Mouse (Mus musculus): Measurements from ENCODE around the gene Nav2.

Gene Nav2

GRCm38 (mm10) chr7:49616258-49616735 lies 707.8 kb downstream of the Nav2 start:
- H3K4me1 ChIP-seq (replicated peaks; ENCODE audit: low read depth, low read length): no peaks in the 10 kb centered on the region
- no peaks in the 10 kb centered on the region for H3K9me3 ChIP-seq (ENCODE audit: low read length)
- no peaks in the 10 kb centered on the region for H3K36me3 ChIP-seq (ENCODE audit: insufficient read depth, low read length)
- H3K27me3 ChIP-seq (ENCODE audit: insufficient read depth, low read length): peaks cover 8% of the 10 kb centered on the region; the same call in 1 of the 2 replicates
- H3K4me3 ChIP-seq (replicated peaks; ENCODE audit: low read length): no peak overlapping the region
- no peak for TF ChIP-seq NANOG (IDR thresholded peaks at IDR 0.05; ENCODE audit: borderline replicate concordance, low read length)
- peak; percentile 76 for TF ChIP-seq CTCF (conservative IDR thresholded peaks at IDR 0.05; ENCODE audit: low read length)

GRCm38 (mm10) chr7:49617087-49617486 lies 708.6 kb downstream of the Nav2 start:
- no peak for TF ChIP-seq POU5F1 (IDR thresholded peaks at IDR 0.05; ENCODE audit: borderline replicate concordance, low read length)
- Histone ChIP-seq H3K36me3 (ENCODE audit: insufficient read depth, low read length) (no peaks in the 10 kb centered on the region), H3K27me3 (ENCODE audit: insufficient read depth, low read length) (peaks cover 8% of the 10 kb centered on the region; the same call in 1 of the 2 replicates), H3K4me1 (replicated peaks; ENCODE audit: low read depth, low read length) (no peaks in the 10 kb centered on the region), H3K9me3 (ENCODE audit: low read length) (no peaks in the 10 kb centered on the region), H3K4me3 (replicated peaks; ENCODE audit: low read length) (no peak overlapping the region)

- Histone ChIP-seq H3K27me3 (ENCODE audit: insufficient read depth, low read length) (peaks cover 16% of the 10 kb centered on the region), H3K4me1 (replicated peaks; ENCODE audit: low read depth, low read length) (no peaks in the 10 kb centered on the region), H3K4me3 (replicated peaks; ENCODE audit: low read length) (no peak overlapping the region), H3K9me3 (ENCODE audit: low read length) (no peaks in the 10 kb centered on the region), H3K36me3 (ENCODE audit: insufficient read depth, low read length) (no peaks in the 10 kb centered on the region)
- TF ChIP-seq NANOG (IDR thresholded peaks at IDR 0.05; ENCODE audit: borderline replicate concordance, low read length) (no peak), CTCF (conservative IDR thresholded peaks at IDR 0.05; ENCODE audit: low read length) (peak; percentile 81)
These were observed 711.6 kb downstream of the Nav2 start for GRCm38 (mm10) chr7:49620160-49620559.

GRCm38 (mm10) chr7:49631885-49632284 lies 723.4 kb downstream of the Nav2 start:
- peaks cover 48% of the 10 kb centered on the region for H3K4me1 ChIP-seq (replicated peaks; ENCODE audit: low read depth, low read length)
- no peak overlapping the region for H3K4me3 ChIP-seq (replicated peaks; ENCODE audit: low read length)
- H3K9me3 ChIP-seq (ENCODE audit: low read length): no peaks in the 10 kb centered on the region
- H3K27me3 ChIP-seq (ENCODE audit: insufficient read depth, low read length): peaks cover 85% of the 10 kb centered on the region
- H3K36me3 ChIP-seq (ENCODE audit: insufficient read depth, low read length): no peaks in the 10 kb centered on the region
- TF ChIP-seq POU5F1 (IDR thresholded peaks at IDR 0.05; ENCODE audit: borderline replicate concordance, low read length): no peak
- no peak for TF ChIP-seq CTCF (conservative IDR thresholded peaks at IDR 0.05; ENCODE audit: low read length)
- TF ChIP-seq NANOG (IDR thresholded peaks at IDR 0.05; ENCODE audit: borderline replicate concordance, low read length): no peak

GRCm38 (mm10) chr7:49632391-49632790 lies 723.9 kb downstream of the Nav2 start:
- no peaks in the 10 kb centered on the region for H3K36me3 ChIP-seq (ENCODE audit: insufficient read depth, low read length)
- TF ChIP-seq CTCF (conservative IDR thresholded peaks at IDR 0.05; ENCODE audit: low read length) (no peak), NANOG (IDR thresholded peaks at IDR 0.05; ENCODE audit: borderline replicate concordance, low read length) (no peak), POU5F1 (IDR thresholded peaks at IDR 0.05; ENCODE audit: borderline replicate concordance, low read length) (no peak)
- H3K4me1 ChIP-seq (replicated peaks; ENCODE audit: low read depth, low read length): peaks cover 52% of the 10 kb centered on the region
- H3K4me3 ChIP-seq (replicated peaks; ENCODE audit: low read length): peak overlapping the region; percentile 43
- H3K9me3 ChIP-seq (ENCODE audit: low read length): no peaks in the 10 kb centered on the region
- H3K27me3 ChIP-seq (ENCODE audit: insufficient read depth, low read length): peaks cover 85% of the 10 kb centered on the region

- no peak for TF ChIP-seq POU5F1 (IDR thresholded peaks at IDR 0.05; ENCODE audit: borderline replicate concordance, low read length)
- no peak for TF ChIP-seq NANOG (IDR thresholded peaks at IDR 0.05; ENCODE audit: borderline replicate concordance, low read length)
- TF ChIP-seq CTCF (conservative IDR thresholded peaks at IDR 0.05; ENCODE audit: low read length): no peak
- peaks cover 88% of the 10 kb centered on the region for H3K27me3 ChIP-seq (ENCODE audit: insufficient read depth, low read length)
- H3K36me3 ChIP-seq (ENCODE audit: insufficient read depth, low read length): no peaks in the 10 kb centered on the region
- H3K4me1 ChIP-seq (replicated peaks; ENCODE audit: low read depth, low read length): peaks cover 60% of the 10 kb centered on the region
- H3K9me3 ChIP-seq (ENCODE audit: low read length): no peaks in the 10 kb centered on the region
- H3K4me3 ChIP-seq (replicated peaks; ENCODE audit: low read length): peak overlapping the region; percentile 50
These were observed 725.0 kb downstream of the Nav2 start for GRCm38 (mm10) chr7:49633375-49633956.

- H3K9me3 ChIP-seq (ENCODE audit: low read length): no peaks in the 10 kb centered on the region
These were observed 726.0 kb downstream of the Nav2 start for GRCm38 (mm10) chr7:49634291-49635073.

GRCm38 (mm10) chr7:49635074-49635621 lies 726.6 kb downstream of the Nav2 start:
- Histone ChIP-seq H3K27me3 (ENCODE audit: insufficient read depth, low read length) (peaks cover 97% of the 10 kb centered on the region), H3K9me3 (ENCODE audit: low read length) (no peaks in the 10 kb centered on the region), H3K36me3 (ENCODE audit: insufficient read depth, low read length) (no peaks in the 10 kb centered on the region), H3K4me3 (replicated peaks; ENCODE audit: low read length) (peak overlapping the region; percentile 39), H3K4me1 (replicated peaks; ENCODE audit: low read depth, low read length) (peaks cover 76% of the 10 kb centered on the region)
- TF ChIP-seq NANOG (IDR thresholded peaks at IDR 0.05; ENCODE audit: borderline replicate concordance, low read length) (no peak), POU5F1 (IDR thresholded peaks at IDR 0.05; ENCODE audit: borderline replicate concordance, low read length) (no peak), CTCF (conservative IDR thresholded peaks at IDR 0.05; ENCODE audit: low read length) (no peak)

More at GRCm38 (mm10) chr7:49634291-49635073, 726.0 kb downstream of the Nav2 start:
- H3K4me3 ChIP-seq (replicated peaks; ENCODE audit: low read length): peak overlapping the region; percentile 39
- H3K27me3 ChIP-seq (ENCODE audit: insufficient read depth, low read length): peaks cover 95% of the 10 kb centered on the region
- peaks cover 69% of the 10 kb centered on the region for H3K4me1 ChIP-seq (replicated peaks; ENCODE audit: low read depth, low read length)
- TF ChIP-seq NANOG (IDR thresholded peaks at IDR 0.05; ENCODE audit: borderline replicate concordance, low read length): no peak
- no peak for TF ChIP-seq POU5F1 (IDR thresholded peaks at IDR 0.05; ENCODE audit: borderline replicate concordance, low read length)
- no peak for TF ChIP-seq CTCF (conservative IDR thresholded peaks at IDR 0.05; ENCODE audit: low read length)
- no peaks in the 10 kb centered on the region for H3K36me3 ChIP-seq (ENCODE audit: insufficient read depth, low read length)

Measured in E14TG2a.4 (cell line).